Mouse (Mus musculus): ENCODE measurements at regions not wholly inside any gene's neighbourhood (a gene's known extent, or its start where the extent isn't known, plus 50 kb on each side); places are given as distances from the start of the nearest gene placed in this dataset.

DNA sequence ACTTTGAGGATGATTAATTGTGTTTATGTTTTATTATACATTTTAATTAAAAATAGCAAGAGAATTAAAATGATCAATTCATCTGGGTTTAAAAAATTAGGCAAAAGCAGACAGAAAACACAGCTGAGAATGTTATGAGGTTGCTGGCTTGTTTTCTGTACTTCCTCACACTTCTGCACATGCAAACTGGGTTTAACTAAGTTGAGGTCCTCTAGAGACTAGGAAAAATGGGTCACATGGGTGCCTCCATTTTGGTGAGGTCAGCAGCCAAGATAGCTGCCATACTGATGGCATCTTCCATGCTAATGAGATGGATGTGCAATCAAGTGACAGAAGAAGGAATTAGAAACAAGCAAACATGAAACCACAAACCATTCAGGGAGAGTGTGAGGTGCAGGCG, 64.7 kb upstream of the Gm5150 start:
- no peak for TF ChIP-seq JUND (IDR thresholded peaks at IDR 0.05; ENCODE audit: low read depth, low read length)
- no peak for TF ChIP-seq ZNF384 (IDR thresholded peaks at IDR 0.05; ENCODE audit: low read depth, low read length)
- no peak for TF ChIP-seq MAX (IDR thresholded peaks at IDR 0.05; ENCODE audit: low read length)
- no peak for TF ChIP-seq CHD2 (IDR thresholded peaks at IDR 0.05; ENCODE audit: low read length)
- no peak for TF ChIP-seq ETS1 (IDR thresholded peaks at IDR 0.05; ENCODE audit: low read depth, low read length)
- no peak for TF ChIP-seq CTCF (IDR thresholded peaks at IDR 0.05 in 2 of 3, conservative IDR thresholded peaks at IDR 0.05 in 1 of 3; ENCODE audit: control insufficient read depth in 1 of 3, insufficient read depth in 1 of 3, low read depth in 2 of 3, low read length in 3 of 3, poor library complexity in 1 of 3, severe bottlenecking in 1 of 3)
- no peak for TF ChIP-seq USF1 (IDR thresholded peaks at IDR 0.05; ENCODE audit: low read depth, low read length)
- no peak for TF ChIP-seq POLR2A (IDR thresholded peaks at IDR 0.05; ENCODE audit: control insufficient read depth in 1 of 2, insufficient read depth in 1 of 2, low read depth in 1 of 2, low read length in 2 of 2, poor library complexity in 1 of 2)
- no peak for TF ChIP-seq CHD1 (IDR thresholded peaks at IDR 0.05; ENCODE audit: low read depth, low read length)
